Mouse (Mus musculus) lung, postnatal 25 days (tissue): ENCODE measurements at regions not wholly inside any gene's neighbourhood (a gene's known extent, or its start where the extent isn't known, plus 50 kb on each side); places are given as distances from the start of the nearest gene placed in this dataset.
"Not testable (repeated sequence)": the region's sequence is repeated elsewhere in the genome, so short reads cannot be mapped to it uniquely, and the experiment has no call there.

Experiments used
- DNase-seq: peaks from one replicate; pipeline ENCODE4 v3.0.0; 2022; ENCODE audit warnings: low spot score

GRCm38 (mm10) chr2:108764703-108765102, 515.8 kb upstream of the Kif18a start:
- no peak for DNase-seq

GRCm38 (mm10) chr2:108766461-108766860, 514.1 kb upstream of the Kif18a start:
- DNase-seq, result no peak

- DNase-seq, result no peak
Measured at GRCm38 (mm10) chr2:108770383-108770782, 510.2 kb upstream of the Kif18a start.

GRCm38 (mm10) chr2:108783457-108783856, 497.1 kb upstream of the Kif18a start:
- no peak for DNase-seq

GRCm38 (mm10) chr2:108785161-108785957, 495.2 kb upstream of the Kif18a start:
- no peak for DNase-seq

GRCm38 (mm10) chr2:108789166-108789565, 491.4 kb upstream of the Kif18a start:
- no peak for DNase-seq

GRCm38 (mm10) chr2:108795145-108795544, 485.4 kb upstream of the Kif18a start:
- no peak for DNase-seq

GRCm38 (mm10) chr2:108796816-108797581, 483.5 kb upstream of the Kif18a start:
- DNase-seq, result no peak

- DNase-seq, result no peak
Measured at GRCm38 (mm10) chr2:108812367-108812766, 468.2 kb upstream of the Kif18a start.

- DNase-seq, result no peak
Measured at GRCm38 (mm10) chr2:108813040-108813566, 467.4 kb upstream of the Kif18a start.

GRCm38 (mm10) chr2:108816579-108816978, 464.0 kb upstream of the Kif18a start:
- no peak for DNase-seq

- no peak for DNase-seq
Measured at GRCm38 (mm10) chr2:108824025-108824424, 456.5 kb upstream of the Kif18a start.

GRCm38 (mm10) chr2:108825981-108826380, 454.6 kb upstream of the Kif18a start:
- DNase-seq, result no peak

- no peak for DNase-seq
Measured at GRCm38 (mm10) chr2:108827106-108827838, 453.3 kb upstream of the Kif18a start.

GRCm38 (mm10) chr2:108827974-108828700, 452.4 kb upstream of the Kif18a start:
- no peak for DNase-seq

- DNase-seq, result not testable (repeated sequence)
Measured at GRCm38 (mm10) chr2:108843855-108844254, 436.7 kb upstream of the Kif18a start.

GRCm38 (mm10) chr2:108848051-108848450, 432.5 kb upstream of the Kif18a start:
- no peak for DNase-seq

- no peak for DNase-seq
Measured at GRCm38 (mm10) chr2:108854399-108854798, 426.1 kb upstream of the Kif18a start.

GRCm38 (mm10) chr2:108877141-108877540, 403.4 kb upstream of the Kif18a start:
- no peak for DNase-seq

GRCm38 (mm10) chr2:108877676-108878075, 402.9 kb upstream of the Kif18a start:
- DNase-seq, result no peak

- DNase-seq, result no peak
Measured at GRCm38 (mm10) chr2:108904121-108904733, 376.3 kb upstream of the Kif18a start.
